Mouse (Mus musculus): ENCODE measurements around the gene Fgf2. TPM values are rescaled to one million over a fixed set of nuclear protein-coding genes. Genes with fewer than 3 reads are reported as not detected.

Gene Fgf2
- polyA plus RNA-seq, 1 experiment from 2014 or later: 1.4 TPM

DNA sequence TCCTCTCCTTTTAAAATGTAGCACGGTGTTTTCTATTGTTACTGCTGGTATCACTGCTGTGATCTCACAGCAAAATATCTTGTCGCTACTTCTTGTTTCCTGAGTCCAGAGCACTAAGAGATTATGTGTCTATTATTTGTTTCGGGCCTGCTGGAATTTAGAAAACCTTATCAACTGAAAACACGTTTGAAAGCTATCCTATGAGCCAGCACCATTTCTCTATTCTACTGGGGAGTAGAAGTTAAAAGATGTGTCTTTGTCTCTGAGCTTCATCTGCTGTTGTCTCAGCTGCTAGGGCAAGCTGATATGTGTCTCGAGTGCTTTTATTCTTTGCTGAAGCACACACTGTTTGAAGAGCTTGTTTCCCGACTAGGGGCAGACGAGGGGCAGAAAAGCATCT is 2.2 kb downstream of the Fgf2 start:
- ATAC-seq (ENCODE audit: low FRiP score, low TSS enrichment): no peak
- 56% methylated on average over 7 of the region's 7 CpGs for WGBS

DNA sequence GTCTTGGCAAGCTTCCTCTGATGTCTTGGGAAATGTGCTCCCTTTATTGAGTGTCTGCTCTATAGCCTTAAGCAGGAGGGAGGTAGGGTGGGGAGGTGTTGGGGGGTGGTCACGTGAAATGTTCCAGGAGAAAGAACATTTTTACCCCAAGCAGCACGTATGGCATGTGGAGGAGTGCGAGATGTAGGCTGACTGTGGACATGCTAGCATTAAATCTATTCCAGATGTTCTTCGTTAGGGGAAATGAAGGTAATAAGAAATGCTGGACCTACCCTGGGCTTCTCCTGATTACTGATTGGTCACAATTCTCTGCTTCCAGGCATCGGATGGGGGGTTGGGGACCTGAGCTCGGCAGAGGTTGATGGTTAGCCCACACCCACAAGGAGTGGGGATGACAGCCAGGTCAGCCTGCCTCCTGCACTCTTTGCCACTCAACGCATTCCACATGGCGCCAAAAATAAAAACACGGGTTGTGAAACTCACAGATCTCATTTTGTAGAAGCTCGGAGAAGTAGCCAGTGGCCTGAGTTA is 5.9 kb downstream of the Fgf2 start:
- peak; percentile 27; the same call in 1 of the 2 replicates for ATAC-seq (ENCODE audit: low FRiP score, low TSS enrichment)
- H3K9me3 ChIP-seq (ENCODE audit: low read length): no peaks in the 10 kb centered on the region
- no peaks in the 10 kb centered on the region; the same call in 1 of the 2 replicates for H3K27me3 ChIP-seq (ENCODE audit: insufficient read depth, low read length)
- peaks cover 2% of the 10 kb centered on the region for H3K4me1 ChIP-seq (ENCODE audit: insufficient read depth, low read length)
- no peaks in the 10 kb centered on the region for H3K36me3 ChIP-seq (ENCODE audit: insufficient read depth, low read length)
- no peak overlapping the region for H3K9ac ChIP-seq (replicated peaks; ENCODE audit: low read length)
- no peak overlapping the region for H3K4me2 ChIP-seq (replicated peaks; ENCODE audit: low read depth, low read length)
- no peak overlapping the region for H3K27ac ChIP-seq (ENCODE audit: low read length)
- H3K4me3 ChIP-seq (ENCODE audit: low read length): no peak overlapping the region
- WGBS: 57% methylated on average over 10 of the region's 10 CpGs

More for the DNA sequence above, 2.2 kb downstream of the Fgf2 start:
- no peak overlapping the region for H3K9ac ChIP-seq (replicated peaks; ENCODE audit: low read length)
- H3K4me3 ChIP-seq (ENCODE audit: low read length): no peak overlapping the region
- H3K4me1 ChIP-seq (ENCODE audit: insufficient read depth, low read length): peaks cover 12% of the 10 kb centered on the region
- H3K36me3 ChIP-seq (ENCODE audit: insufficient read depth, low read length): no peaks in the 10 kb centered on the region
- H3K4me2 ChIP-seq (replicated peaks; ENCODE audit: low read depth, low read length): no peak overlapping the region
- H3K27ac ChIP-seq (ENCODE audit: low read length): no peak overlapping the region
- peaks cover 7% of the 10 kb centered on the region for H3K27me3 ChIP-seq (ENCODE audit: insufficient read depth, low read length)
- H3K9me3 ChIP-seq (ENCODE audit: low read length): no peaks in the 10 kb centered on the region

DNA sequence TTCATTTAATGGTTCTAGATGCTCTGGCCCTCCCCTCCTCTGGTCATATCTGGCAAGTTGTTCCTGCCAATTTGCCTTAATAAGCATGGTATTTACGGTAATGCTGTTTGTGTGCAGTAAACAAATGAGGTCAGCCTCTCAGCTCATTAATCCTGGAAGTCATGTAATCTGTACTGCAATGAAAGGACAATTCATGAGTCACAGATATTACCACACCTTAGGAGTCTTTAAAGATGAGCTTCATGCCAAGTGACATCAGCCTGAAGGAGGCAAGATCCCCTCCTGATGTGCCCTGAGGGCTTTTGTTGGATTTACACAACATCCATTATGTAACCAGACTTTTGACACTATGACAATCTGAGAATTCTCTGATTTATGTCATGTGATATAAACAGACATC is 6.6 kb downstream of the Fgf2 start:
- no peak overlapping the region for H3K4me2 ChIP-seq (replicated peaks; ENCODE audit: low read depth, low read length)
- H3K9ac ChIP-seq (replicated peaks; ENCODE audit: low read length): no peak overlapping the region
- WGBS: 89% methylated on average over 1 of the region's 1 CpGs
- no peak overlapping the region for H3K27ac ChIP-seq (ENCODE audit: low read length)
- H3K9me3 ChIP-seq (ENCODE audit: low read length): no peaks in the 10 kb centered on the region
- no peak overlapping the region for H3K4me3 ChIP-seq (ENCODE audit: low read length)
- no peak for ATAC-seq (ENCODE audit: low FRiP score, low TSS enrichment)
- H3K27me3 ChIP-seq (ENCODE audit: insufficient read depth, low read length): no peaks in the 10 kb centered on the region
- H3K36me3 ChIP-seq (ENCODE audit: insufficient read depth, low read length): no peaks in the 10 kb centered on the region
- H3K4me1 ChIP-seq (ENCODE audit: insufficient read depth, low read length): no peaks in the 10 kb centered on the region

DNA sequence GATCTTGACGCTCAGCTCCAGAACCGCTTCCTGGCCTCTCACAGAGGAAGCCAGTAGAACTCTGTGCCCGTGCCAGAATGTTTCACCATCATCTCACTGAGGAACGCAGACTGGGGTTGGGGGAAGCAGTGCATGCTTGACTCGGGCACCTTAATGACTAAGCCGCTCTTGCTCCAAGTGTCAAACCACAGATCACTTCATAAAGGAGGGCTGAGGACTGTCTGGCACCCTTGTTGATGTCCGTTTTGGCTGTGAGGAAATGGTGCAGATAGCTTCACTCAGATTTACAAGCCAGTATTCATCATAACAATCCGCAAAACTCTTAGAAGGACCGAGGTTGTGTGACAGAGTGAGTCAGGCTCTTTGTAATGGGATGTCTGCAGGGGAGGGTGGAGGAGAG is 12.6 kb downstream of the Fgf2 start:
- WGBS: 70% methylated on average over 9 of the region's 9 CpGs
- ATAC-seq (ENCODE audit: low FRiP score, low TSS enrichment): no peak
- no peaks in the 10 kb centered on the region for H3K36me3 ChIP-seq (ENCODE audit: insufficient read depth, low read length)
- no peaks in the 10 kb centered on the region for H3K4me1 ChIP-seq (ENCODE audit: insufficient read depth, low read length)
- H3K27me3 ChIP-seq (ENCODE audit: insufficient read depth, low read length): no peaks in the 10 kb centered on the region
- no peak overlapping the region for H3K4me2 ChIP-seq (replicated peaks; ENCODE audit: low read depth, low read length)
- H3K9ac ChIP-seq (replicated peaks; ENCODE audit: low read length): no peak overlapping the region
- H3K4me3 ChIP-seq (ENCODE audit: low read length): no peak overlapping the region
- H3K27ac ChIP-seq (ENCODE audit: low read length): no peak overlapping the region
- no peaks in the 10 kb centered on the region for H3K9me3 ChIP-seq (ENCODE audit: low read length)

DNA sequence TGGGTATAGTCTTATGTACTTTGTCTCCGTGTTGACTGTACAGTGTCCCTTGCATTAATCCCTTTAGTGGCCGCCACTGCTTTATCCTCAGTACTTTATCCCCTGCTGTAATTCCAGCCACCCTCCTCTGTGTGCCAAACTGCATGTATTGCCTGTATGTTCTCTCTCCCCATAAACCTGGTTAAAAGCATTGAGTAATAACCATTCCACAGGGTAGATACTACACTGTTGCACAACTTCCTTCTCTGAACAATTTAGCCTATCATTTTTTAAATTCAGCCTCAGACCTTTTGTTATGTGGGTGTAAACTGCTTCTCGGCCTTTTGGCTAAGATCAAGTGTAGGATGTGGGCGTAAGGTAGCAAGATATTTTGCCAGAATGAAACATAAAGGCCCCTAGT is 17.0 kb downstream of the Fgf2 start:
- H3K9ac ChIP-seq (replicated peaks; ENCODE audit: low read length): no peak overlapping the region
- no peak overlapping the region for H3K4me2 ChIP-seq (replicated peaks; ENCODE audit: low read depth, low read length)
- no peaks in the 10 kb centered on the region for H3K9me3 ChIP-seq (ENCODE audit: low read length)
- no peak overlapping the region for H3K27ac ChIP-seq (ENCODE audit: low read length)
- 0 out of 2 replicates have a peak, but pooled peaks cover 3% of the 10 kb centered on the region for H3K4me1 ChIP-seq (ENCODE audit: insufficient read depth, low read length)
- no peaks in the 10 kb centered on the region for H3K27me3 ChIP-seq (ENCODE audit: insufficient read depth, low read length)
- no peaks in the 10 kb centered on the region for H3K36me3 ChIP-seq (ENCODE audit: insufficient read depth, low read length)
- WGBS: 83% methylated on average over 4 of the region's 4 CpGs
- no peak for ATAC-seq (ENCODE audit: low FRiP score, low TSS enrichment)
- H3K4me3 ChIP-seq (ENCODE audit: low read length): no peak overlapping the region

DNA sequence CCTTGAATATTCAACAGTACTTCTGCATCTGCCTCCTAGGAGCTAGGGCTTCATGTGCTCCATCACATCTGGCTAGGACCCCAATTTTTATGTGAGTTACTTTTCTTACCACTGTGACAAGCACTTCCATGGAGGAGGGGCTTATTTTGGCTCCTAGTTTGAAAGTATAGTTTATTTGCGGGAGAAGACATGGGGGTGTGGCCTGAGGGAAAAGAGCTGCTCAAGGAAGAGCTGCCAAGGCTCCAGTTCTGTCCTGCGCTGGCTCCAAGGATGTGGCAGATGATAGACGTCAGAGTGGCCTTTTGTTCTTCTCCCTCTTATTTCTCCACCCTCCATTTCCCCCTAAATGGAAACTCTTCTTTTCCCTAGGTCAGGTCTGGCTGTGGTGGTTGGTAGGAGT is 17.8 kb downstream of the Fgf2 start:
- no peaks in the 10 kb centered on the region for H3K36me3 ChIP-seq (ENCODE audit: insufficient read depth, low read length)
- ATAC-seq (ENCODE audit: low FRiP score, low TSS enrichment): peak; percentile 51; the same call in 1 of the 2 replicates

DNA sequence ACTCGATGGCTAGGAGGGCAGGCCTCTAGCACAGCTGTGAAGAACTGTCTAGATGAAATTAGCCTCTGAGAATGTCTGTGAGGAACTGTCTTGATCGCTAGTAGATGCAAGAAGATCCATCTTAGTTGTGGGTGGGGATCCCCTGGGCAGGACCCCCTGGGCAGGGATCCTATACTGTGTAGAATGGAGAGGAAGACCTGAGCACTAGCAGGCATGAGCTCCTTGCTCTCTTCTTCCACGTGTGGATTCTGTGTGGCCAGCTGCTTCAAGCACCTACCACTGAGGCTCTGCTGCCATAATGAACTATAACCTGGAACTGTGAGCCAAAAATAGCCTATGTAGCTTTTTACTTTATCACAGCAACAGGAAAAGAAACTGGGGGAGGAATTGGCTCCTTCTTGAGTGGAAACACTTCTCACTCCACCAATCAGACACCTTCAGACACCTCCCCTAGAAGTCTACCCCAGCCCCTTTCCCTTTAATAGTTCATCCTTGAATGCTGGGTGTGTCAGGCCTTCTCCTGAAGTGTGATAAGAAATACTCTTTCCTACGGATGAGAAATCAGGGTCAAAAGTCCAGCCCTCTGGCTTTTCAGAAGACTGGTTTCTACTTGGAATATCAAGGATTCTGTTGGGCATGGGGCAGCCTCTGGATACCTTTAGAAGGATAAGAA is 18.4 kb downstream of the Fgf2 start:
- H3K27ac ChIP-seq (ENCODE audit: low read length): peak overlapping the region; percentile 32; the same call in 1 of the 2 replicates
- 50% methylated on average over 4 of the region's 4 CpGs for WGBS
- ATAC-seq (ENCODE audit: low FRiP score, low TSS enrichment): no peak

More for the DNA sequence above, 17.8 kb downstream of the Fgf2 start:
- no peak overlapping the region for H3K4me3 ChIP-seq (ENCODE audit: low read length)
- no peaks in the 10 kb centered on the region for H3K9me3 ChIP-seq (ENCODE audit: low read length)
- WGBS: 40% methylated on average over 3 of the region's 3 CpGs
- H3K27me3 ChIP-seq (ENCODE audit: insufficient read depth, low read length): no peaks in the 10 kb centered on the region
- peak overlapping the region; percentile 32; the same call in 1 of the 2 replicates for H3K27ac ChIP-seq (ENCODE audit: low read length)
- H3K9ac ChIP-seq (replicated peaks; ENCODE audit: low read length): no peak overlapping the region
- no peak overlapping the region for H3K4me2 ChIP-seq (replicated peaks; ENCODE audit: low read depth, low read length)
- 0 out of 2 replicates have a peak, but pooled peaks cover 8% of the 10 kb centered on the region for H3K4me1 ChIP-seq (ENCODE audit: insufficient read depth, low read length)

DNA sequence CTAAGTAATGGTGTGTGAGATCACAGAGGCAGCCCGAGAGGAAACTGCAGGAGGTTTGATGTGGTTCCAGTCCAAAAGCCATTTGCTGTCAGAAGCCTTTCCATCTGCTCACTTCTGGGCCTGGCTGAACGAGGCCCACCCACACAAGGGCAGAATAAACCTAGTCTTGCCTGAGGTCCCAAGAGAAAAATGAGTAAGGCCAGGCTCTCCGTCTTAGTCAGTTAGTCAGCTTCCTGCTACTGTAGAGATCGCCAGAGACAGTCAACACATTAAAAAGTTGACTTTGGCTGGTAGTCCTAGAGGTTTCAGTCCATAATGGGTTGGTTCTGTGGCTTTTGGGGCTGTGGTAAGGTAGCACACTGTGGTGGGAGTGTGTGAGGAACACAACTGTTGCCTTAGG is 22.3 kb downstream of the Fgf2 start:
- Histone ChIP-seq H3K9ac (replicated peaks; ENCODE audit: low read length) (no peak overlapping the region), H3K4me2 (replicated peaks; ENCODE audit: low read depth, low read length) (no peak overlapping the region), H3K4me1 (ENCODE audit: insufficient read depth, low read length) (peaks cover 13% of the 10 kb centered on the region; the same call in 1 of the 2 replicates), H3K27me3 (ENCODE audit: insufficient read depth, low read length) (no peaks in the 10 kb centered on the region), H3K27ac (ENCODE audit: low read length) (no peak overlapping the region), H3K36me3 (ENCODE audit: insufficient read depth, low read length) (no peaks in the 10 kb centered on the region), H3K9me3 (ENCODE audit: low read length) (no peaks in the 10 kb centered on the region), H3K4me3 (ENCODE audit: low read length) (no peak overlapping the region)
- WGBS: 38% methylated on average over 4 of the region's 4 CpGs
- ATAC-seq (ENCODE audit: low FRiP score, low TSS enrichment): no peak

More for the DNA sequence above, 18.4 kb downstream of the Fgf2 start:
- no peaks in the 10 kb centered on the region for H3K27me3 ChIP-seq (ENCODE audit: insufficient read depth, low read length)
- H3K4me2 ChIP-seq (replicated peaks; ENCODE audit: low read depth, low read length): no peak overlapping the region
- H3K36me3 ChIP-seq (ENCODE audit: insufficient read depth, low read length): no peaks in the 10 kb centered on the region
- H3K9me3 ChIP-seq (ENCODE audit: low read length): no peaks in the 10 kb centered on the region
- H3K4me1 ChIP-seq (ENCODE audit: insufficient read depth, low read length): 0 out of 2 replicates have a peak, but pooled peaks cover 8% of the 10 kb centered on the region
- no peak overlapping the region for H3K9ac ChIP-seq (replicated peaks; ENCODE audit: low read length)
- no peak overlapping the region for H3K4me3 ChIP-seq (ENCODE audit: low read length)

GRCm38 (mm10) chr3:37373712-37374111 is 25.6 kb downstream of the Fgf2 start:
- ATAC-seq (ENCODE audit: low FRiP score, low TSS enrichment): peak; percentile 26; the same call in 1 of the 2 replicates
- no peaks in the 10 kb centered on the region for H3K36me3 ChIP-seq (ENCODE audit: insufficient read depth, low read length)
- no peak overlapping the region for H3K4me3 ChIP-seq (ENCODE audit: low read length)
- H3K9me3 ChIP-seq (ENCODE audit: low read length): no peaks in the 10 kb centered on the region
- H3K27ac ChIP-seq (ENCODE audit: low read length): peak overlapping the region; percentile 44
- 74% methylated on average over 11 of the region's 11 CpGs for WGBS
- no peaks in the 10 kb centered on the region for H3K27me3 ChIP-seq (ENCODE audit: insufficient read depth, low read length)
- H3K4me1 ChIP-seq (ENCODE audit: insufficient read depth, low read length): peaks cover 26% of the 10 kb centered on the region
- H3K4me2 ChIP-seq (replicated peaks; ENCODE audit: low read depth, low read length): no peak overlapping the region
- H3K9ac ChIP-seq (replicated peaks; ENCODE audit: low read length): no peak overlapping the region

DNA sequence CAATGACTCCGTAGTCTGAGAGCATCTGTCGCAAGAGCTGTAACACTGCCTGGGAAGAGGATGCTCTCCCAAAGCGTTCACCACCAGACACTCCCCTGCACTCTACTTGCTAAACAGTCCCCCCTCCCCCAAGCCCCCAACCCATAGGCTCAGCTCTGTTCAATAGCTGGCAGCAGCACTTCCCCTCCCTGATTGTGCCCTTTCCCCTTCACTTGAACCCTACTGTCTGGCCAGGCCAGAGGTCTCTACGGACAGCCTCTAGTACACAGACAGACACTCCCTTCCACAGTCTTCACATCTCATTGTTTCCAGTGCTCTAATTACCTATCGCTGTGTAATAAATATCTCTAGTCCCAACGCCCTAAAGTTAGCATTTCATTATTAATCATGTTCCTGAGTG is 29.8 kb downstream of the Fgf2 start:
- Histone ChIP-seq H3K9ac (replicated peaks; ENCODE audit: low read length) (no peak overlapping the region), H3K27me3 (ENCODE audit: insufficient read depth, low read length) (no peaks in the 10 kb centered on the region), H3K9me3 (ENCODE audit: low read length) (no peaks in the 10 kb centered on the region), H3K4me3 (ENCODE audit: low read length) (no peak overlapping the region), H3K27ac (ENCODE audit: low read length) (peak overlapping the region; percentile 40; the same call in 1 of the 2 replicates), H3K4me2 (replicated peaks; ENCODE audit: low read depth, low read length) (no peak overlapping the region), H3K36me3 (ENCODE audit: insufficient read depth, low read length) (no peaks in the 10 kb centered on the region), H3K4me1 (ENCODE audit: insufficient read depth, low read length) (peaks cover 25% of the 10 kb centered on the region)
- ATAC-seq (ENCODE audit: low FRiP score, low TSS enrichment): peak; percentile 58
- 36% methylated on average over 6 of the region's 6 CpGs for WGBS
